Mouse (Mus musculus): Measurements from ENCODE around the gene Mark1.

Gene Mark1

DNA sequence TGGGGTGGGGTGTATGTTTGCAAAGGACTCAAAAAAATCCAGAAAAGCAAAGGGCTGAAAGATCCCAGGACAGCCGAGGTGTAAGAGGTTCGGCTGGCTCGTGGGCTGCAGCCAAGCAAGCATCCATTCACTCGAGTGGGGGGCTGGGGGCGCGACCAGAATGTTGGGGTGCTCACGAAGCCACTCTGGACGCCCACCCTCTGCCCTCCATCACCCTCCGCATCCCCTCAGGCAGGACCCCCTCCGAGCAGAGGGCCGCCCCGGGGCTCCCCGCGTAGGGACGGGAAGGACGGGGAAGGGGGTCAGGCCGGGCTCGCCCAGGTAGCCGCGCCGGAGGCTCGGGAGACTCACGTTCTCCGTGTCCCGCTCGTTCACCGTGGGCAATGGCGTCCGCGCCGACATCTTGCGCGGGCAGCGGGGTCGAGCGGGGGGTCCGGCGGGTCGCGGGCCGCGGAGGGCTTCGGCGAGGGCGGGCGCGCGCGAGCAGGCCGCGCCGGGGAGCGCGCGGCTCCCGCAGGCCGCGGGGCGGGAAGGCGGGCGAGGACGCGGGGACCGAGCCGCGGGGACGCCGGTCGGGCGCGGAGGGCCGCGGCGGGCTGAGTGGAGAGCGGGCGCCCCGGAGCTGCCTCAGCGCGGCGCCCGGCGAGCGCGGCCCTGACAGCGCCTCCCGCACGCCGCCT lies at the start of gene Mark1:
TSS of gene Mark1 (minus strand) at position 500 of the 680 bp plus-strand sequence.
- no peak for DNase-seq (ENCODE audit: low spot score)

DNA sequence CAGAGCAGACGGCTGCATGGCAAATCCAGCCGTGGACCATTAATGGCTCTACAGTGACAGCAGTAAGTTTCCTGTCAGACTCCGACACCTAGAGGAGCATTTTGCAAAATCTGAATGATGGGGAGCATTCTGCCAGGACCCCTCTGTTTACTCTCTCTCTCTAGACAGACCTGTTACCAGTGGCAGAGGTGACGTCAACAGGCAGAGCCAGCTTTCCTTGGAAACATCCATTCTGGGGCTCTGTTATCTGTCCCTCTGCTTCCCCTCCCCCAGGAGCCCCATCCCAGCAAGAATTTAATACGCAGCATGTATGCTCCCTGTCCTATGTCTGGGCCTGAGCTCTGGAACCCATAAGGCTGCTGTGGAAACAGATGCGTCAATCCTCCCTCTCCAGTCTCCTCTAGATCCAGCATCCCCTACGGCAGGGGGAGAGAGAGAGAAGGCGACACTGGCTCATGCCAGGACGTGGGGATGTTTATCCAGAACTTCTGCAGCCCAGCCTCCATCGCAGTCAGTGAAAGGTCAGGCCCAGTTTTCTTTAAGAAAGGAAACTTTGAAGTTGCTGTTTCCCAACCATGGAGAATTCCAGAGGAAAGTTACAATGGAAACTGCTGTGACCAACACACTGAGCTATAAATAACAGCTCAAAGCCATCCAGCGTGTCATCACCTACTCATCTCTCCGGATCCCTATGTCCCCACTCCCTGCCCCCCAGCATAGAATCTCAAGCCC lies 48.3 kb upstream of the Mark1 start:
- no peak for DNase-seq (ENCODE audit: low spot score)

DNA sequence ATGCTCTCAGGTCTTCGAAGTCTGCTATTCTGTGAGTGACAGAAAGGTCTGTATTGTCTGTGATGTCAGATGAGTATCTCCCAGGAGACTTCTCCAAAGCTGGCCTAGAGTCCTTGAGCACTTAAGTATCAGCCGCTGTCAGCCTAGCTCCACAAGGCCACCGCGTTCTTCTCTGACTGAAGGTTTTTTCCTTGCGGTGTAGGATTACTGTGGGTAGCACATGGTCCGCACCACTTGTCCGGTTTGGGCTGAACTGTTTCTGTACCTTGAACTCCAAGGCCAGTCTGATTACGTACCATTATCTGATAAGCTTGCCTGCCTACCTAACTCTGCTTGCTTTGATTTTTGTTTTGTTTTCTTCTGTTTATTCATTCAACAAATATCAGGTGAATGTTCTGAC lies 47.1 kb upstream of the Mark1 start:
- no peak for DNase-seq (ENCODE audit: low spot score)

DNA sequence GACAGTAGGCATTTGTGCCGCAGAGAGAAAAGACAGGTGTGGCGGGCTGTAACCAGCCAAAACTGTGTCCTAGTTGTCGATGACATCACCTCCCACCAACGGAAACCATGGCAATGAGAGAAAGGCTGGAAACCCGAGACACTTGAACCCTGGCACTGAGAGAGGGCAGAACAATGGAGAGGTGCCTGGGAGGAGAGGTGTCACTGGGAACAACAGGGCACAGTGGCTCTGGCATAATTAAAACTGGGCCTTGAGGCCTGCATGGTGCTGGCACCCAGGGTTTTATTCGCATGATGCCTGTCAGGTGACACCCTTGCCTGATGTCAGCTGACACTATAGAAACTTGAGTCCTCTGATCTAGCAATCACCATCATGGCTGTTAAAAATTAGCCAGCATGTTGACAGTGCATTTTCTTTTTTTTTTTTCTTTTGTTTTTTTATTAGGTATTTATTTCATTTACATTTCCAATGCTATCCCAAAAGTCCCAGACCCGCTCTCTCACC lies 38.9 kb upstream of the Mark1 start:
- DNase-seq (ENCODE audit: low spot score), result no peak

DNA sequence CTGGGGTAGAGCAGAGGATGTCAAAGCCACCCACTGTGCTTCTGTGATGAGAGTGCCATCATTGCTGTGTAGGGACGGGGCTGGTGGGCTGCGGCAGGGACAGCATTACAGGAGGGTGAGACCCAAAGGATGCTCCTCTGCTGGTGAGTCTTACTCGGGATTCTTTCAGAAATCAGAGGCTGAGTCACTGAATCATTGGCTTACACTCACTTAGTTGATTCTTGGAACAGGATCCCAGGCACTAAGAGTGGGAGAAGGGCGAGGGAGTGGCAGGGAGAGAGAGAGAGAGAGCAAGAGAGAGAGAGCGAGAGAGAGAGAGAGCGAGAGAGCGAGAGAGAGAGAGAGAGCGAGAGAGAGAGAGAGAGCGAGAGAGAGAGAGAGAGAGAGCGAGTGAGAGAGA lies 31.2 kb upstream of the Mark1 start:
- DNase-seq (ENCODE audit: low spot score), result no peak

DNA sequence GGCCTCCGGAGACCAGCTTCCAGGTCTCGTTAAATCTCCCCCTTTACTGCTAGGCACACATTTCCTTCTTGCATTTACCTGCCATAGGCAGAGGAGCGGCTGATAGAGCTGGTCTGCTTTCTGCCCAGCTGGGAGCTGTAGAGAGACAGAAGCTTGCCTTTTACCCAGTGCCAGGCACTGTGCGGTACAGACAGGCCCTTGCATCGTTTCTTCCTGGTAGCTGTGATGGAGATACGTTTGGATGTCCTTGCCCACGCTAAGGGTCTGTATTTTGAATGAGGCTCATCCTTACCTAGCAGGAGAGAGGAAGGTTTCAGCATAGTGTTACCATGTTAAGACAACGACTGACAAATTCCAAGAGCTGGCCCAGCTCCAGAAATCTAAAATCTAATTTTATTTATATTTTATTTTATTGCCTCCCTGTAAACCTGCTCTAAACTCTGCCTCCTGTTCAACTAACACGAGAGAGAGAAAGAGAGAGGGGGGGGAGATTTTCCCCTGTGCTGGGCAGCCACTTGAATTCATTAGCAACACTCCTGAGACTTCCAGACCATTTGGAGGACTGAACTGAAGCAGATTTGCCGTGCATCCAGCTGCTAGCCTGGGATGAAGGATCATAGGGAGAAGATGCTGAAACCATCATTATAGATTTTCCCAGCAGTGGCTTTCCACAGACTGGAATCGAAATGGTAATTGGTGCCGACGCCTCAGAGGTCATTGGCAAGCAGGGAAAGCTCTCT lies 21.2 kb upstream of the Mark1 start:
- DNase-seq (ENCODE audit: low spot score), result no peak

DNA sequence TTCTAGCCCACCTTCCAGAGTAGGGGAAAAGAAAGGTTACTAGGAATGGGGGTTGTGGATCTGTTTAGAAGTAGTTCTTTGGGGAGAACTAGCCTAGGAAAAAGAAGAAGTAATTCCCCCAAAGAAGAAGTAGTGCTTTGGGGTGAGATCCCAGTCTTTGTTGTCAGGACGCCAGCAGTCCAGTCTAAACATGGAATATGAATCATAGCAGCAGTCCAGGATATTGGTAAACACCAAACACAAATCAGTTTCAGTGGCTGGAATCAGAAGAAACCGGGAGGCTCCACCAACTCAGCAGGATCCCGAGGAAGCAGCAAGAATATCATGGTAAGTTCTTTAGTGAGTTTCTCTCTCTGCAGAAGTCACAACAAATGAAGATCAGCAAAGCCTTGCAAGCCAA lies 13.2 kb upstream of the Mark1 start:
- no peak for DNase-seq (ENCODE audit: low spot score)

DNA sequence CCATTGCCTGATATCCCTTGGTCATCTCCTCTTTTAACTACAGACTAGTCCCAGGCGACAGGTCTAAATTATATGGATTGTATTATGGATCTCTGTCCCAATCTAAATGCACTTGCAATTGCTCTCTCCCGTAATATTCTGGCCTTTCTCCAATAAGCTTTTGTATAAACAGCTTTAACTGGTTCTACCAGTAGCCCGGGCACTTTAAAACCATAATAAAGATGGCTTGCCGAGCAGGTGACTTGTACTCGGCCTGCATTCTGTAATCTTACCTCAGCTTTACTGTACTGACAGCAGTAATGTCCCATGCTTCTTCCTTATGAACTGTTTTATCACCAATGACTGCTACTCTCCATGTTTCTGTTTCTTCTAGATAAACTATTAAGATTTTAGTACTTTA lies 7.7 kb upstream of the Mark1 start:
- DNase-seq (ENCODE audit: low spot score), result no peak

DNA sequence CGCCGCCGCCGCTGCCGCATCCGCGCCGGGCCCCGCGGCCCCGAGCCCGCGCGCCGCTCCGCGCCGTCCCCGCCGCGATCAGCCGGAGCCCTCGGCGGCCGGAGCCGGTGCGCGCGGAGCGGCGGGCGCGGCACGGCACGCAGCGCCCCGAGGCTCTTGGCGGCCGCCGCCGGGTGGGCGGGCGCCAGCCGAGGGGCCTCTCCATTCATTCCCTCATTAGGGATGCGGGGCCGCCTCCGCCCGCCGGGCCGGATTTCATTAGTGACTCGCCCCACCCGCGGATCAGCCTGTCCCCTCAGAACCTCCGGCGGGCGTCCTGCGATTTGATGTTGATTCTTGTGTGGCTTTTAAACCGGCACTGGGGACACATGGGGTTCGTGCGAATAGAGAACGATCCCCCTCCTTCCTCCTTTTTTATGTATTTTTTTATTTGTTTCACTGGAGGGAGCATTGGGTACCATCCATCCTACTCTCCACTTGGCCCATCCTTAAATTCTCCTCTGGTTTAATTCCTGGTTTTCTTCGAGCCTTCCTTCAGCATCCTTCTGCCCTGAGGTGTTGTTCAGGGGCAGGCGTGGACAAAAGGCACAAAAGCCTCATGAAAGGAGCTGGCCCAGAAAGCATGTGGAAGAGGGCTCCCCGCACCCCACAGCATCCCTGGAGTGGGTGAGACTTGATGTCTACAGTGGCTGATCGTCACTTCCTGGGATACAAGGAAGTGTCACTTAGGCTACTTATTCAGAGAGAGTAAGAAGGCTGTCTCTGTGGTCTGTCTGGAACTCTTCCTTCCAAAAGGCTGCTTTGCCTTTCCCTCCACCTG lies 620 bp upstream of the Mark1 start:
- DNase-seq (ENCODE audit: low spot score), result peak; percentile 61

DNA sequence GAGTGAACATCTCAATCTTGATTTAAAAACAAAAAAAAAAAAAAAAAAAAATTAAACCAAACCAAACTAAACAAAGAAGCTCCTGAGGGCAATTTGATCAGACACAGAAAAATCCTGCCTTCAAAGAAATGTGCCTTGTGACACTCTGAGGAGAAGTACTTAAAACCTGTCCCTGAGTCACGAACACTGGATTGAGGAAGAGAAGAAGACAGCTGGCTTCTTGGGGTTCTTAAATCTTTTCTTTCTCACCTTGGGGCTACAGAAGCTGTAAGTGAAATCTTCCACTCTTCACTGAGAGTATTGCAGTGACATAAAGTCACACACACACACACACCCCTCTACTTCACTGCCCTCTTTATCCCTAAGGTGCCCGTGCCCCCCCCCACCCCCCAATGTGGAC lies 739 bp downstream of the Mark1 start:
- DNase-seq (ENCODE audit: low spot score), result no peak

DNA sequence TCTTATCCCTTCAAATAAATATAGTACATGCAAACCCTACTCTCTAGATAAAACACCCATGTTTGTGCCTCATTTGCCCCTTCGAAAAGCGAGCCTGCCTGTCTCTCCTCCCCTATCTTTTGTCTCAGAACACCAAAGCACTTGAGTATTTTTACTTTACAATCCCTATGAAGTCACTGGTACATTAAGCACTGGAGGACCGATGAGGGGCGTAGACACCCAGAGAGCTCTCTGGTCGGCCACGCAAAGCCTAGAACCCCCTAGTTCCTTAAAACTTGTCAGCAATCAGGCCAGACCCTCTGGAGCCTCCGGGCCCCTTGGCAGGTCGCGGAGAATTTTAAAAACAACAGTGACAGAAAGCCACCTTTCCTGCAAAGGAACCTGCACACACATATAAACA lies 1.2 kb downstream of the Mark1 start:
- DNase-seq (ENCODE audit: low spot score), result no peak

DNA sequence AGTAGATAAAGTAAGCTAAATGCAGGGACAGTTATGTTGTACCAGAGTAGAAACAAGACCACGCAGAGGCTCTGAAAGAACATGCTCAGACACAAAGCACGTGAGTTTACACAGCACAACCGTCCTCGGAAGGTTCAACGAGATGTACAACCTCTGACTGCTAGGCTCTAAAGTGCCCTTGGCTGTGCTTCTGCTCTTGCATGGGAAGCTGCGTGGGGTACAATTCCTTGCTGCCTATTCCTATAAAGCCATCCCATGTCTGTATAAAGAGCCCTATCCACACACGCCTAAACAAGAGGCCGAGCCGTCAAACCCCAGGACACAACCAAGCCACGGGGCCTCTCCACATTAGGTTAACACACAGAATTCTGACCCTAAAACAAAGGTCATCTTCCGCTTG lies 1.9 kb downstream of the Mark1 start:
- DNase-seq (ENCODE audit: low spot score), result no peak

DNA sequence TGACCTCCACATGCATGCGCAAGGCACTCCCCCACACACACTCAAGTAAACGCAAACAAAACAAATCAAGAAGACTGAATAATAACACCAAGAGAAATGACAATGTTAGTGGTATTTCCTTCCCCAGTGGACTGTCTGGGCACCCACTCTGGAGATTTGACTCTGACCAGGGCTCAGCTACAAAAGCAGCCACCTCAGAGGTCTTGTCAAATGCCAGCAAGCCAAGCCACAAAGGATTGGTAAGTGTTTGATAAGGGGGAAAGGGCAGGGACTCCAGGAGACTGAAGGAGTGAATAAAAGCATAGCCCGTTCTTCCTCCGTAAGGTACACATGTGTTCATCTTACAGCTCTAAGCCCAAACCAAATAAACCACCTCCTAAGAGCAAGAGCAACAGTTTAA lies 4.0 kb downstream of the Mark1 start:
- no peak for DNase-seq (ENCODE audit: low spot score)

DNA sequence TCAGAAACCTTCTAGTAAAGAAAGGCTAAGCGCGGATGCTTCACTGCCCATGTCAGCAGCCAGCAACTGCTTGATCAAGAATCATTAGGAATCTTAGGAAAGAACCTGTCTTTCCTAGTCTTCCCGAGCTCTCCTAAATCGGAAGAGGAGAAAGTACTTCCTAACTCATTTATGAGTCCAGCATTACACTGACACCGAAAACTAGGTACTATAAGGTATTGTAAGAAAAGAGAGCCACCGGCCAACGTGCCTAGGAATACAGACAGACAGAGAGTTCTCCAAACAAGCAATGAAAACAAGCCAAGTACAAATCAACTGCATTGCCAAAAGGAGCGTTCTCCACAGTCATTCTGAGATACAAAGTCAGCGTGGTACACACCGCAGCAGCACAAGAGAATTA lies 8.2 kb downstream of the Mark1 start:
- no peak for DNase-seq (ENCODE audit: low spot score)

DNA sequence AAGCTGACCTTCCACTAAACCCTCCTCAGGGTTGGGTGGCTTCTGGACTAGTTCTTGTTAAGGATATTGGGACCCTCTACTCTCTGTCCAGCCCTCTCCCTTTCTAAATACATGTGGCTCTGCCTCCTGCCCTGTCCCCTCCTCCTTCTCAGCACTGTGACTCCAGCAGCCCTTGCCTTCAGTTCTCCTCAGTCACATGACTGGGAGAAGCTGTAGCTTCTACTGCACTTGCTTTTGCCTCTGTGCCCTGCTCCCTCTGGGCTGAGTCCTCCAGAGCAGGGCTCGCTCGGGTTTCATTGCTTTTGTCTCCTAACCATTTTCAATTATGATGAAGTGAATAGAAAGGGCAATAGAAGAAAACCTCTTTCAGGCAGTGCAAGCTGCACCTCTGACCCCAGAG lies 12.6 kb downstream of the Mark1 start:
- no peak for DNase-seq (ENCODE audit: low spot score)

DNA sequence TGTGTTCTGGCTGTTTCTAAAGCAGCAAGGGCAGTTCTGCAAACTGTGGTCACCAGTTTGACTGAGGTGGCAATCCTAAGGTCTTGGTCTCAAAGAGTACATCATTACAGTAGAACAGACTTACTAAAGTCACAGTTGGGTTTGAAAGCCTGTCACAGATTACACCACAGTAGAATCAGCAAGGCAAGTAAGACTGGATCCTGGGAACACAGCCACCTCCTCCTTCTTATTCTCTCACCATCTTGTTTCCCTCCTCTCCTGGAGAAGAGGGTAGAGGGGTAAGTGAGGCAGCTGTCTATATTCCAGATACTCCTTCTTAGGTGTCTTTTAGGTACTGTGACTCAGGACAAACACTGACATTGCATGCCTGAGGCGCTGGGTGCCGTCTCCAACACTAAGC lies 14.6 kb downstream of the Mark1 start:
- no peak for DNase-seq (ENCODE audit: low spot score)

DNA sequence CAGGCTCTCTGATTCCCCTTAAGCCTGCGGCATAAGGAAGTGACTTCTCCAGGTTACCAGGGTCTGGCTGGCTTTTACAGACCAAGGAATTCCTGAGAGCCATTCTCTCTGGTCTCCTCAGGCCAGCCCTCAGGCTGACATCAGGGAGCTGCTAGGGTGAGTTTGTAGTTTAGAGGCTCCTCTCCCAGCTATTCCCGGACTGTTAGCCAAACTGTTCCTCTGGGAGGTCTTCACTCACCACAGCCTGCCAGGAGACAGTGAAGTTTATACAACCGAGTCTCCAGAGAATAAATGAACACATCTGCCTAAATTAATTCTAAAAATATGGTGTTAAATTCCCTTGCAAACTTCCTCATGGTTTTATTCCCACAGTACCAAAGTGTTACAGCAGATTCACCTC lies 15.6 kb downstream of the Mark1 start:
- no peak for DNase-seq (ENCODE audit: low spot score)

DNA sequence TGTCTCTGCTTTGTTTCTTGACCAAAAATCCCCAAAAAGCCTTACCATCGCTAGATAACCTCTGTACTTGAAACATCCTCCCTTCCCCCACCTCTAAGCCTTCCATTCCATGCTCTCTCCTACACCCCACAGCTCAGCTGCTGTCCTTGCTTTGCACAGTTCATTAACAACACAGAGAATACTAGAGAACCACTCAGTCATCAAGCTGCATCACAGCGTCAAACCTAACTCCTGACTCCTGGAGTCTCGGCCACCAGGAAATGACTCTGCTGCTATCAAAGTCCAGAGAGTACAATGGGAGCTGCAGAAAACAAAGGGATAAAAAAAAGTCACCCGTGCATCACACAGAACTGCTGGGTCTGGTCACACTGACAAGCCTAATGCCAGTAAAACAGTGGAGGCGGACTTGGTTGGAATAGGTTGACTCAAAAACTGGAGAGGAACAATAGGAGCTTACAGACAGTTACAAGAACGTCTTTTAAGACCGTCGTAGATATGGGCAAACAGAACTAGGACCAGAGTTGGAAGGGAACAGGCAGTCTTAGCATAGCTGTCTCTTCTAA lies 27.1 kb downstream of the Mark1 start:
- no peak for DNase-seq (ENCODE audit: low spot score)

DNA sequence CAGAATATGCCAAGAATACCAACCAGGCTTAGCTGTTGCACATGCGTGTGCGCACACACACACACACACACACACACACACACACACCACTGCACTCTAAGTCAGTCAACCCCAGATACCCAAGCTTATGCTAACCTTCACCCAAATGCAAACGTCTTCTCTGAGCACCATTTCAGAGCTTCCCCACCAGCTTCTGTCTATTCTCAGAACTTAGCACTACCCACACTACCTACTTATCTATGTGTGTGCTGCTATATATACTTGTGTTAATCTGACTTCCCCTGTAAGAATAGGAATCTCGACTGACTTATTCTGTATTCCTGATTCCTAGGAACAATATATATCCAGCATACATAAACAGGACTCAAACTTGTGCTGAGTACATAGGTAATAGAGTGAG lies 30.0 kb downstream of the Mark1 start:
- DNase-seq (ENCODE audit: low spot score), result no peak

DNA sequence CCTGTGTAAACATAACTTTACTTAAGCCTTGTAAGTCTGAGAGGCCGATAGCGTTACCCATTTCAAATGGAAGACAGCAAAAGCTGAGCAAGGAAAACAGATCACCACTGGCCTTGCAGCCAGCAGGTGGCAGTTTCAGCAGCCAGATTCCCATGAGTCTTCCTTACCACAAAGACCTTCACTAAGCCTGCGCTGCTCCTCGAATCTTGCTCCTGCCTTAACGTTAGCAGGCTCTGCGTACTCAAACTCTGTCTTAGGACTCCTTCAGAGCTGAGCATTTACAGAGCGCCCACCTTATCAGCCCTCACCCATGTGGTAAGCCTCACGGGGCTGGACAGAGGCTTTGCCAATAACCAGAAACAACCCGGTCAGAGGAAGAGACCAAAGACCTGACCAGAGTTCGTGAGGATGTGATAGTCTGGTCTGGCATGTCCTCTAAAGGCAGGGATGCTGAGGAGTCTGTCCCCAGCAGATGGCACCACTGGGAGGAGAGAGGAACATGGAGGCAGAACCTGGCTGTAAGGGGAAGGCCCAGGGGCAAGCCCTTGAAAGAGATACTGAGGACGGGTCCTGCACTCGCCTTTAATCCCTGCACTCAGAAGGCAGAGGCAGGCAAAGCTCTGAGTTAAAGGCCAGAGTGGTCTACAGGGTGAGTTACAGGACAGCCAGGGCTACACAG lies 33.5 kb downstream of the Mark1 start:
- peak; percentile 56 for DNase-seq (ENCODE audit: low spot score)

DNA sequence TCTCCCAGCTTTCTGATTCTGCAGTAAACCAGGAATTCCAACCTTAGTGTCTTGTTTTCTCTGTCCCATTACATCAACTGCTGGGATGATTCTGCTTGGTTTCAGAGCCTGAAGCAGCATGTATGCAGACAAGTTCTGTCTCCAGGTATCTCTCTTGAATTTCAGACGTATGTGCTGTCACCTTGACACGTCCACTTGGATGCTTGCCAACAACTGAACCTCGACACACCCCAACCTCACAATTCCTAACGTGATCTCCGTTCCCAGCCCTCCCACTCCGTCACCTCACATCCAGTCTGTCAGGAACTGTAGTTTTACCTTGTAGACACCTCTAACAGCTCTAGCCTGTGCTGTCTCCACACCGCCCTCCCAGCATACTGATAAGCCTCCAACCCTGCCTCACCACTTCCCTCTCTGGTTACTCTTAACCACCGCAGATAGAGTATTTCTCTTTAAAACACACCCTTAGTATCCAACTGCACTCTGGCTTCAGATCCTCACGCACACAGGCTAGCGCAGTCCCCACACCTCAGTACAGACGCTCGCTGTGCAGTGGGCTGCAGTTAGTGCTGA lies 36.2 kb downstream of the Mark1 start:
- DNase-seq (ENCODE audit: low spot score), result no peak

Measured in layer of hippocampus, adult 11-12 months (tissue).